Mouse (Mus musculus): ENCODE data around the gene Slit3. TPM values are rescaled to one million over a fixed set of nuclear protein-coding genes. Genes with fewer than 3 reads are reported as not detected.

The Slit3 gene
- polyA plus RNA-seq, 1 experiment = 11.3 TPM

DNA sequence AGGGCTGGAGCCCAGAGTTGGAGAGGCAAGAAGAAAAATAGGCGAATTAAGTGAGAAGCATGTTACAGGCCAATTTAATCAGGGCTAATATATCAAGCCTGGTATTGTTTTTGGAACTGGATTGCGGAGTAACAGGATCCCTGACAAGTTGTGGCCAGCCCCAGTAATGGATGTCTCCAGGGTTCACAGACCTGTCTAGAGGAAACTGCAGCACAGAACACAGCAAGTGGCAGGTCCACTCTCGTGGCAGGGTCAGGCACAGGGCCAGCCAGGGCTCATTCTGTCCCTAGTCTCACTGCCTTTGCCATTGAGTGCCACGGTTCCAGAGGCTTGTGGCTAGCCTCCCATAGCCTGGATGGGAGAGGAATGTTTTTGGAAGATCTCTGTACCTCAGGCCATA lies 187.0 kb downstream of the Slit3 start:
- no peak overlapping the region for H3K4me3 ChIP-seq (ENCODE audit: insufficient read depth, low read depth, low read length)
- H3K4me1 ChIP-seq (ENCODE audit: control insufficient read depth, insufficient read depth, insufficient read length, low read length) = no peaks in the 10 kb centered on the region
- H3K27ac ChIP-seq (replicated peaks; ENCODE audit: low read depth, low read length) = no peak overlapping the region

GRCm38 (mm10) chr11:35315449-35316028 lies 194.5 kb downstream of the Slit3 start:
- Histone ChIP-seq H3K4me1 (ENCODE audit: control insufficient read depth, insufficient read depth, insufficient read length, low read length) (peaks cover 10% of the 10 kb centered on the region), H3K4me3 (ENCODE audit: insufficient read depth, low read depth, low read length) (no peak overlapping the region), H3K27ac (replicated peaks; ENCODE audit: low read depth, low read length) (no peak overlapping the region)

- peaks cover 10% of the 10 kb centered on the region for H3K4me1 ChIP-seq (ENCODE audit: control insufficient read depth, insufficient read depth, insufficient read length, low read length)
- H3K4me3 ChIP-seq (ENCODE audit: insufficient read depth, low read depth, low read length) = no peak overlapping the region
- H3K27ac ChIP-seq (replicated peaks; ENCODE audit: low read depth, low read length) = no peak overlapping the region
Measured at GRCm38 (mm10) chr11:35317221-35317620, 196.2 kb downstream of the Slit3 start.

DNA sequence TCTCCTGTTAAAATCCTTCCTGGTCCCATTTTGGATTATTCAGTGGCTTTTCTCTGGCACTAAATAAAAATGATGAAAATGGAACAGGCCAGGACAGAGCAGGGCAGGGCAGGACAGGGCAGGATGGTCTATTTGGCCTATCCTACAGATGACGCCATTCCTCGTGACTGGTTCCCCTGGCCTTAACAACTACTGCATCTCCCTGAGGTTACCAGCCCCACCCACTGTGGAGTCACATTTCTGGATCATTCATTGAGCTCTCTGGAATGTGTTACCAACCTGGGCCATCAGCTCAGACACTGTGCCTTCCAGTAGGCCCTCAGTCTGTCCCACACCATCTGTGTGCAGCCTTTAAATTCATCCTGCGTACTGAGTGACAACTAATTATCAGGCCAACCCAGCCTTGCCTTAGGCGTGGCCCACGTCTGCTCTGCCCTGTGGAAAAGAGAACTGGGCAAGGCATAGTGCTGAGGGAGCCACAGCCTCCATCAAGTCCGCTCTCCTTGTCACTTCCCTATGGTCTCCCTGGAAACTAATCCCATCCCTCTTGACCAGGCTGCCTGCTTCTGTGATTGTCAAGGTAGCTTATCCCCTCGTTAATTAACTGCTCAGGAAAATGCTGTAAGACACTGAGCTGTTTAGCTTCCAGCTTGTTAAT lies 196.9 kb downstream of the Slit3 start:
- H3K4me1 ChIP-seq (ENCODE audit: control insufficient read depth, insufficient read depth, insufficient read length, low read length) = peaks cover 10% of the 10 kb centered on the region
- no peak overlapping the region for H3K4me3 ChIP-seq (ENCODE audit: insufficient read depth, low read depth, low read length)
- 0 out of 2 replicates have a peak overlapping the region, but pooled peaks have one; percentile 1 for H3K27ac ChIP-seq (replicated peaks; ENCODE audit: low read depth, low read length)

DNA sequence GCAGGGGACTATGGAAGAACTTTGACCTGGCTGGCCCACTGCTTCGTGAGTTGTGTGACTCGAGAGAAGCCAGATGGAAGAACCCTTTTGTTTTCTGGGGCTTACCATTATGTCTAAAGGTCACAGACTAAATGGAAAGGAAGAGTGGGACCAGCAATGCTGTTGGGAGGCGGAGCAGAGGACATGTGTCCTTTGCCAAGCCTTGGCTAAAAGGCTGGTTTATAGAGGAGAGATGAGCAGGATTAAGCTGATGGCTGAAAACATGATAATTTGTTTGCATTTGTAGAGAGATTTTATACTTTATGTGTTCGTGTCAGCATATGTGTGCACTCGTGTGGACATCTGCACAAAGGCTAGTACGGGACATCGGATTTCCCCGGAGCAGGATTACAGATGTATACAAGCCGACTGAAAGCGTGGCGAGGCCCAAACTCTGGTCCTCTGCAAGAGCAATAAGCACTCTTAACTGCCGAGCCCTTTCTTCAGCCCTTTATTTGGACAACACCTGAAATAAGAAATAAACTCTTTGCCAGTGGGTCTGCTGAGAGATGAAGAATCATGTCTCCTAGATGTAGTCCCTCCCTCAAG lies 197.5 kb downstream of the Slit3 start:
- Histone ChIP-seq H3K4me1 (ENCODE audit: control insufficient read depth, insufficient read depth, insufficient read length, low read length) (peaks cover 10% of the 10 kb centered on the region), H3K27ac (replicated peaks; ENCODE audit: low read depth, low read length) (no peak overlapping the region), H3K4me3 (ENCODE audit: insufficient read depth, low read depth, low read length) (no peak overlapping the region)

DNA sequence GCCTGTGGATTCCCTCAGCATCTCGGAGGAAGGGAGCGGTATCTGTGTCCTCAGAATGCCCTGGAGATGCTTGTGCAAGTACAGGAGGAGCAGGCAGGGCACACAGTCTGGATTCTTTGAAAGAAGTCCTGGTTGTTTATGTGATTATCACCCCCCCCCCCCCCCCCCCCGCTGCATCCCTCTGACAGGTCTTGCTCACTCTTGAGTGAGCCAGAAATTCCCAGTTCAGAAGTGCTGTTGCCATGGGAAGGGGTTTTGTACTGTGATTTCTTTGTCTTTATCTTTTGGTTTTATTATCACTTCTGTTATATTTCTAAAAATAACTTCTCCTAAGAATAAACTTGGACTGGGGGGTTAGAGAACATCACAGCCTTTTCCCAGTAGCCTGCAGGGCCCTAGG lies 199.5 kb downstream of the Slit3 start:
- Histone ChIP-seq H3K4me3 (ENCODE audit: insufficient read depth, low read depth, low read length) (no peak overlapping the region), H3K4me1 (ENCODE audit: control insufficient read depth, insufficient read depth, insufficient read length, low read length) (peaks cover 8% of the 10 kb centered on the region), H3K27ac (replicated peaks; ENCODE audit: low read depth, low read length) (no peak overlapping the region)

DNA sequence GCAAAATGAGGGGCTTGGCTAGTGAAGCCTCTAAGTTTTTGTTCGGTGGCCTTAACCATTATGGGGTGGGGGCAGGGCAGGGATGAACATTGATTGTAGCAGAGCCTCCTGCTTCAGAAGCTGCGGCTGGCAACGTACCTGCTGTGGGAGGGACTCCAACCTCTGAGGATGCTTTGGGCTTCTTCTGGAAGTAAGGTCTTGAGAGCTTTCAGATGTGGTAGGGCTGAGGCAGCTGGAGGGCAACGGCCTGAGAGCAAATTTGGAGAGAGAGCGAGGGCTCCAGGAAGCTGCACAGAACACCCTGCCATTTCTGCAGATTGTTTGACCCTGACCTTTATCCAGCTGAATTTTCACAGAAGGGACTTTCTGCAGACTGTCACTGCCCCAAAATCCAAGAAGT lies 203.4 kb downstream of the Slit3 start:
- Histone ChIP-seq H3K4me3 (ENCODE audit: insufficient read depth, low read depth, low read length) (no peak overlapping the region), H3K27ac (replicated peaks; ENCODE audit: low read depth, low read length) (no peak overlapping the region), H3K4me1 (ENCODE audit: control insufficient read depth, insufficient read depth, insufficient read length, low read length) (no peaks in the 10 kb centered on the region)

GRCm38 (mm10) chr11:35325131-35325995 lies 204.3 kb downstream of the Slit3 start:
- Histone ChIP-seq H3K4me1 (ENCODE audit: control insufficient read depth, insufficient read depth, insufficient read length, low read length) (no peaks in the 10 kb centered on the region), H3K4me3 (ENCODE audit: insufficient read depth, low read depth, low read length) (no peak overlapping the region), H3K27ac (replicated peaks; ENCODE audit: low read depth, low read length) (no peak overlapping the region)

GRCm38 (mm10) chr11:35326346-35326745 lies 205.3 kb downstream of the Slit3 start:
- no peaks in the 10 kb centered on the region for H3K4me1 ChIP-seq (ENCODE audit: control insufficient read depth, insufficient read depth, insufficient read length, low read length)
- H3K27ac ChIP-seq (replicated peaks; ENCODE audit: low read depth, low read length) = no peak overlapping the region
- no peak overlapping the region for H3K4me3 ChIP-seq (ENCODE audit: insufficient read depth, low read depth, low read length)

GRCm38 (mm10) chr11:35327899-35328298 lies 206.9 kb downstream of the Slit3 start:
- no peaks in the 10 kb centered on the region for H3K4me1 ChIP-seq (ENCODE audit: control insufficient read depth, insufficient read depth, insufficient read length, low read length)
- H3K4me3 ChIP-seq (ENCODE audit: insufficient read depth, low read depth, low read length) = no peak overlapping the region
- no peak overlapping the region for H3K27ac ChIP-seq (replicated peaks; ENCODE audit: low read depth, low read length)

- Histone ChIP-seq H3K4me3 (ENCODE audit: insufficient read depth, low read depth, low read length) (no peak overlapping the region), H3K27ac (replicated peaks; ENCODE audit: low read depth, low read length) (no peak overlapping the region), H3K4me1 (ENCODE audit: control insufficient read depth, insufficient read depth, insufficient read length, low read length) (no peaks in the 10 kb centered on the region)
Measured at GRCm38 (mm10) chr11:35331476-35331875, 210.5 kb downstream of the Slit3 start.

- no peak overlapping the region for H3K27ac ChIP-seq (replicated peaks; ENCODE audit: low read depth, low read length)
- H3K4me3 ChIP-seq (ENCODE audit: insufficient read depth, low read depth, low read length) = no peak overlapping the region
- H3K4me1 ChIP-seq (ENCODE audit: control insufficient read depth, insufficient read depth, insufficient read length, low read length) = no peaks in the 10 kb centered on the region
Measured at GRCm38 (mm10) chr11:35336558-35336957, 215.5 kb downstream of the Slit3 start.

GRCm38 (mm10) chr11:35337493-35337892 lies 216.5 kb downstream of the Slit3 start:
- Histone ChIP-seq H3K4me3 (ENCODE audit: insufficient read depth, low read depth, low read length) (no peak overlapping the region), H3K4me1 (ENCODE audit: control insufficient read depth, insufficient read depth, insufficient read length, low read length) (no peaks in the 10 kb centered on the region), H3K27ac (replicated peaks; ENCODE audit: low read depth, low read length) (no peak overlapping the region)

GRCm38 (mm10) chr11:35337927-35338819 lies 217.1 kb downstream of the Slit3 start:
- no peak overlapping the region for H3K27ac ChIP-seq (replicated peaks; ENCODE audit: low read depth, low read length)

More at GRCm38 (mm10) chr11:35337927-35338819, 217.1 kb downstream of the Slit3 start:
- H3K4me3 ChIP-seq (ENCODE audit: insufficient read depth, low read depth, low read length) = no peak overlapping the region
- H3K4me1 ChIP-seq (ENCODE audit: control insufficient read depth, insufficient read depth, insufficient read length, low read length) = no peaks in the 10 kb centered on the region

All from brown adipose tissue, adult 24 weeks (tissue).